ENCODE assay signal across 8 mouse cellular contexts in genomic region chr2:4400771-4401596, GRCm38 (mm10).
DNase-seq lines count a peak whose midpoint lies in the region; ATAC-seq lines count a peak whose summit lies in the region.

No protein-coding gene starts in this region.

- H3K36me3 ChIP-seq in hindbrain, embryonic 15.5 days, result no peaks in the 10 kb centered on the region

- H3K9me3 ChIP-seq in hindbrain, embryonic 15.5 days, result no peaks in the 10 kb centered on the region

- peak overlapping the region; percentile 61 for H3K4me3 ChIP-seq in hindbrain, embryonic 15.5 days

- intact Hi-C loops in left cerebral cortex, postnatal 25 days (cut with DNase I), result loop anchor here (5.0 to 10.0 kb wide), 3 partner anchors 91 to 586 kb away; no protein-coding TSS in a partner anchor

- under 1% methylated on average over 63 of the region's 74 CpGs for WGBS in hindbrain, embryonic 15.5 days

- ATAC-seq in hindbrain, embryonic 15.5 days (ENCODE audit: low FRiP score, low read depth), result peak; percentile 65
- peak; percentile 24 for ATAC-seq in megakaryocyte, adult 5-6 weeks (ENCODE audit: poor library complexity, severe bottlenecking)
- no peak for ATAC-seq in monocyte, adult 5-6 weeks (replicated peaks; ENCODE audit: insufficient number of reproducible peaks, low FRiP score, low TSS enrichment, poor library complexity, severe bottlenecking)

- peak; percentile 82 for DNase-seq in adrenal gland, adult 2 months
- DNase-seq in cerebellum, postnatal 4 days (ENCODE audit: low spot score in 2 of 2), result peak; percentile 44 to 70
- peak; percentile 5 to 23 for DNase-seq in gastrocnemius, adult 8-10 months (ENCODE audit: low spot score in 2 of 2)
- DNase-seq in left cerebral cortex, postnatal 25 days (ENCODE audit: low spot score in 2 of 2), result peak; percentile 31 to 53
- DNase-seq in right cerebral cortex, postnatal 10 days (ENCODE audit: low spot score in 2 of 2), result peak; percentile 61 to 68

- peak overlapping the region; percentile 77 for H3K9ac ChIP-seq in hindbrain, embryonic 15.5 days

- peak overlapping the region; percentile 97 for H3K27ac ChIP-seq in hindbrain, embryonic 15.5 days (replicated peaks)

- no peaks in the 10 kb centered on the region for H3K27me3 ChIP-seq in hindbrain, embryonic 15.5 days

- H3K4me1 ChIP-seq in hindbrain, embryonic 15.5 days (replicated peaks), result peaks cover 38% of the 10 kb centered on the region

- H3K4me2 ChIP-seq in hindbrain, embryonic 15.5 days, result peak overlapping the region; percentile 63

Comparison
In these comparisons a context has a peak if more than half of its experiments do, and no peak if none do; other contexts are left out.
1. DNase-seq: peak in every context shown above with its lines; median percentile 82 in adrenal gland, adult 2 months; 64 in right cerebral cortex, postnatal 10 days; 57 in cerebellum, postnatal 4 days; 42 in left cerebral cortex, postnatal 25 days; 14 in gastrocnemius, adult 8-10 months.